Mouse (Mus musculus) liver, embryonic 18 days (tissue): Measurements from ENCODE around the gene Me3. TPM values are rescaled to one million over a fixed set of nuclear protein-coding genes. Genes with fewer than 3 reads are reported as not detected.

Source experiments
- polyA plus RNA-seq: library from polyadenylated mRNA; depleted of rRNA; stranded (reverse); fragments of >200 nt; gene quantifications from 2 replicates; pipeline ENCODE4 v1.2.3, GENCODE M21; 2012; rRNA removed

Gene Me3
- polyA plus RNA-seq: 0.08 and 0.11 TPM in 2 replicates

DNA sequence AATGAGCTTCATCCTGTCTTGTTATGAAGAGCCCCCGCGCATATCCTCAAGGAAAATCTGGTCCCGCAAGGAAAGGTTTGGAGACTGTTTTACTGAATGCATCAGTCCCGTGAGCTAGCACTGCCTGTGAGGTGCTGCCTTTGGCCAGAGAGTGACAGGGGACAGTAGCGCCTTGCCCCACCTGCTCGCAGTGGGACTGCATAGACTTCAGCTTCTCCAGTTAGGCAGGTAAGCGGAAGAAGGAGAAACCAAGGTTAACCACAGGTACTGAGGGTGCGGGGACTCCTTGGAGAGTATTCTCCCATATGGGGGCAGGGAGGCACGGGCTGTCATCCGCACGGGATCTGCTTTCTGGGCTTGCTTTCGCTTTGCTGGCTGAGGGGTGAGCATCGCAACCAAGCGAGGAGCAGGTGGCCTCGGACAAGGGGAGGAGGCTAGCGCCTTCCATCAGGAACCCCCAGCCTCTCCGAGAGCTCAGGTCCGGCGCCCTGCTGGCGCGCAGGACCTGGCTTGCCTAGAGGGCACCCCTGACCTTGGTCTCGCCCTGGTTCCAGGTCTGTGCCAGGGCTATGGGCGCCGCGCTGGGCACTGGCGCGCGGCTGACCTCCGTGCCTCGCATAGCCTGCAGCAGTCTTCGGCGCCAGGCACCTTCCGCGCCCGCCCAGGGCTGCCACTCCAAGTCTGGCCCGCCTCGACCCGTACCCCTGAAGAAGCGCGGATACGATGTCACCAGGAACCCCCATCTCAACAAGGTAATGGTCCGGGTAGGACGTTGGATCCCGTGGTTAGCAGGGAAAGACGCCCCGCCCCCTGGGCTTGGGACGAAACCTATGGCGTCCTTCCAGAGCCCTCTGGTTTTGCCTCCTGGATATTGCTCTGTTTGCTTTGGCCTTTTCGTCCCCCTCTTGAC is at the start of gene Me3:
Gene Me3 (plus strand): TSS at position 51 of the 910 bp plus-strand sequence.

DNA sequence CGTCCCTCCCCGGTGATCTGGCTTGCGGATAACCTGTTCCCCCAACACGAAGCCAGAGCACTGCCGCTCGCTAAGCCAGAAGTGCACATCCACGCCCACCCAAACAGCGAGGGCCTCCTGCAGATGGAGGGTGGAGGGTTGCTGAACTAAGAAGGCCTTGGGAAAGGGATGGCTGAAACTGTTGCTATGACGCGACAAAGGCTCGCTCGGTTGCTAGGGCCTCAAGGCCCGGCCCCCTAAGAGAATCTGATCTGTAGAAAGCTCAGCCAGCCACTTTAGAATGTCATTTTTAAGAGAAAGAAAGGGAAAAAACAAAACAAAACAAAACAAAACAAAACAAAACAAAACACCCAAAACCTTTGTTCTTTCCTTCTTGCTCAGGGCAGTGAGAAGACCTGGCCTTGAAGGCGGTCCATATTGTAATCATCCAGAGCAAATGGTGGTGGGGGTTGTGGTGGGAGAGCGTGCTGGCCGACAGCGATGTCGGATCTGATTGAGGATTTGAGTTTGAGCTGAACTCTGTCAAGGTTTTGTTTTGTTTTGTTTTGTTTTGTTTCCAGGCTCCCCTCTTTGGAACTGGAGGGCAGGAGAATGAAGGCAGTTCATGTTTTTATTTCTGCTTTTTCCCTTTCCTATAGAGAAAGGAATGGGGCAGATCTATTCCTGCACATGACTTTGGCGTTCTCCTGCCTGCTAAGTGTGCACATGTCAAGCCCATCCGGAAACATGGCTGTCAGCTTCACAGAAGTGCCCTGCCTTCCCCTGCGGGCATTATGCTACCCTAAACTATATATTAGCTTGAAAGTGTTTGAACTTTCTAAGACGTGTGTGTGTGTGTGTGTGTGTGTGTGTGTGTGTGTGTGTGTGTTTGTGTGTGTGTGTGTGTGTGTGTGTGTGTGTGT is 271.5 kb downstream of the Me3 start, which contains the start of gene Ccdc81:
Gene Ccdc81 (minus strand): TSS at position 188 of the 902 bp plus-strand sequence.

Other genes starting within 250 kb of the Me3 start
- gene Tmem135, start 228.2 kb upstream of the Me3 start, polyA plus RNA-seq: 21.7 and 24.7 TPM in 2 replicates
- gene Fzd4, start 228.0 kb upstream of the Me3 start, polyA plus RNA-seq: 4.7 and 5.3 TPM in 2 replicates
- 5.2 and 6.6 TPM in 2 replicates for gene Prss23, start 105.2 kb upstream of the Me3 start, polyA plus RNA-seq